Mouse (Mus musculus) large intestine, adult 2 months (tissue): Measurements from ENCODE around the gene Stx7. TPM values are rescaled to one million over a fixed set of nuclear protein-coding genes. Genes with fewer than 3 reads are reported as not detected.
"Not testable (repeated sequence)": the region's sequence is repeated elsewhere in the genome, so short reads cannot be mapped to it uniquely, and the experiment has no call there.

ENCODE experiments used
- DNase-seq: peaks from one replicate; pipeline ENCODE4 v3.0.0-alpha.2; 2012; ENCODE audit warnings: low read depth, low spot score
- WGBS: fragments of 180-500 bp; shearing (Covaris S2); methylation state at CpG from one replicate; pipeline ENCODE4 v1.1.7; 2018; 5-methylcytosine and 5-hydroxymethylcytosine counted together
- polyA plus RNA-seq: library from polyadenylated mRNA; depleted of rRNA; stranded (reverse); fragments of >200 nt; gene quantifications from 2 replicates; pipeline ENCODE4 v1.2.3, GENCODE M21; 2012; rRNA removed

Stx7 gene
- 71.2 and 112 TPM in 2 replicates for polyA plus RNA-seq

DNA sequence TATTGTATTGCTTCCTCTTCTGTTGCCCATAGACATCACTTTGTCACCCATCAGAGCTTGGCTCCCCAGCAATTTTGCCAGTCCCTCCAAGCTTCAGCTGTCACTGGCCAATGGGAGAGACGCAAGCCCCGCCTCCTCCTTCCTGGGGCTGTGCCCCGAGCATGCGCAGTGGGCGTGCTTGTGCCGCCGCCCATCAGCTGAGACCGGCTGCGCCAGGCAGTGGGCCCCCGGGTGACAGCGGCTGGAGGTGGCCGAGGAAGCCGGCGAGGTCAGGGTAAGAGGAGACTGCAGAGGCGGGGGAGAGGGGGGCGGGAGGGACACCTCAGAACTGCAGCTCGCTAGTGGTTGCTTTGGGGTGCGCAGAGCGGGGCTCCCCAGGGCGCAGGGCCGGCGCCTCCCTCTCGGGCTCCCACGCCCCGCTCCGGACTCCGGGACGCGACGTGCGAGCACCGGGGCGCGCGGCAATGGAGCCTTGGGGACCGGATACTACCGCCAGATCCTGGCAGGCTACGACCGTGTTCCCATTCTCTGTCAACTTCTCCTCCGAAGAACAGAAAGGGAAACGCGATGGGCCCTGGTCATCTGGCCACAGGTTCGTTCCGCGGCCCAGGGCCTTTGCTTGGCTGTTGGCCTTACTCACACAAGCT lies at the start of gene Stx7:
Gene Stx7, plus strand, starts transcription at position 168 of the 647 bp plus-strand sequence.
- DNase-seq, result peak; percentile 82
- WGBS, result under 1% methylated on average over 44 of the region's 45 CpGs

- WGBS, result 79% methylated on average over 1 of the region's 3 CpGs
- not testable (repeated sequence) for DNase-seq
These were observed 47.3 kb upstream of the Stx7 start, which contains the start of gene Taar8c for GRCm38 (mm10) chr10:24101812-24102211. Gene Taar8c (minus strand): TSS chr10:24101912.

GRCm38 (mm10) chr10:24103299-24103698 lies 45.8 kb upstream of the Stx7 start:
- 3% methylated on average over 1 of the region's 1 CpGs for WGBS
- not testable (repeated sequence) for DNase-seq

DNA sequence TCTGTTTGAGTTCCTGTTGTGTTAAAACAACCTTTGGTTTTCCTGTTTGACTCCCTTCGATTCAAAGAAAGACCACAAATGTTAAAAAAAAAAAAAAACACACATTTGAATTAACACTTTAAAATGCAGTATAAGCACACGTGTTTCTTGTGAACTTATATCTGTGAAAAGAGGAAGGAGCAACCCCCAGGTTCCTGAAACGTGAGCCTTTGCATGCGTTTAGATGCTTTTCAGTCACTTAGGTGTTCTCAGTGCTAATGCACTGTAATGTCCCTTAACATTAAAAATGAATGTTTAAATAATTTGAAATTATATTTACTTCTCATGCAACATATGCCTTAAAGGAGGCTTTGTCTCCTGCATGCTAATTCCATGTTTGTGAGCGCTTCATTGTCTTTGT lies 41.4 kb upstream of the Stx7 start:
- DNase-seq, result no peak
- 48% methylated on average over 5 of the region's 5 CpGs for WGBS

- DNase-seq, result no peak
- 33% methylated on average over 3 of the region's 3 CpGs for WGBS
These were observed 40.9 kb upstream of the Stx7 start for GRCm38 (mm10) chr10:24108236-24108635.

- WGBS, result 82% methylated on average over 8 of the region's 8 CpGs
- not testable (repeated sequence) for DNase-seq
These were observed 39.7 kb upstream of the Stx7 start, which contains the start of gene Taar9 for GRCm38 (mm10) chr10:24109434-24109833. Gene Taar9 (minus strand): TSS chr10:24109534.

- no peak for DNase-seq
- 33% methylated on average over 6 of the region's 6 CpGs for WGBS
These were observed 37.9 kb upstream of the Stx7 start for GRCm38 (mm10) chr10:24111116-24111778.

DNA sequence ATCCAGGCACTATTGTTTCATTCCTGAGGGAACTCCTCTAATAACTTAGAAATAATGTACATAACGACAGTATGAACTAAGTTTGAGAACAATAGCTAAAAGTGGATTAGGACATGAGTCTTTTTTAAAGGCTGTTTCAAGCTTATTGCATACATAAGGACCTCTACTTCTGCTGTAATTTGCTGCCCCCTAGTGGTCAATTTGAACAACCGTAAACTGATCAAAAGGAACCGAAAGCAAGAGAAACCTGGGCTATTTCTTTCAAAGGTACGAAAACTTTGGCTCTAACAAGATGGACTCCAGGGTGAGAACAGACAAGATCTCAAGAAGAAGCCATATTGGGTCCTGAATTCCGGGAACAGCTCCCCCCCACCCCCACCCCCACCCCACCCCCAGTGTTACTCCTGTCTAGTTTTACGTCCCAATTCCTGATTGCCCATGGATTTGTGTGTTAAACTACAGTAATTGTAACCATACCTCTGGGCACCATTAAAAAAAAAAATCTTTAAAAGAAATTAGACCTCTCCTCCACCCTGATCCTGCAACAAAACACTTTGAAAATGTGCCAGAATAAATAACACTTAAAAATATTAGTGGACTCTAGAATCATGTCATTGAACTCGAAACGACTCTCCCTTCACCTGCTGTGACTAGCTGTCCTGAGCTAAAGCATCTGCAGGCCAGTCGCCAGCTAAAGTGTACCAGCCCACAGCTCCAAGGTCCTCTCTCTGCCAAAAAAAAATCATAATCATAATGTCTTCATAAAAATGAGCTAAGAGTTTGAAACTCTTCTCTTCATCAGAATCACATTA lies 17.4 kb upstream of the Stx7 start:
- peak; percentile 81 for DNase-seq
- WGBS, result 5% methylated on average over 9 of the region's 9 CpGs

- 15% methylated on average over 5 of the region's 5 CpGs for WGBS
- peak; percentile 92 for DNase-seq
These were observed 16.8 kb upstream of the Stx7 start for GRCm38 (mm10) chr10:24132273-24132672.

DNA sequence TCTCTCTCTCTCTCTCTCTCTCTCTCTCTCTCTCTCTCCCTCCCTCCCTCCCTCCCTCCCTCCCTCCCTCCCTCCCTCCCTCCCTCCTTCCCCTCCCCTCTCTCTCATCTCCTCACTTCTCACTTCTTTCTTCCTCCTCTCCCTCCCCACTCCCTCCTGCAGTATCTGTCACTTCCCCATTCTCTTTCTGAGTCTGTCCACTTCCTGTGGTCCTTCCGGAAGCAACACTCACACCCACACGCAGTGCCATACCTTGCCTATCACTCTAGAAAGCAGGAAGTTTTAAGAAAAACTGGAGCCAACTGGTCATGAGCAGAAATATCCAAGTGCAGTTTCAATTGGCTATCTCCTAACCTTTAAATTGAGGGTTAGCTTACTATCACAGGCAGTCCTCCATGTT lies 16.0 kb upstream of the Stx7 start:
- DNase-seq, result no peak
- 13% methylated on average over 2 of the region's 2 CpGs for WGBS

DNA sequence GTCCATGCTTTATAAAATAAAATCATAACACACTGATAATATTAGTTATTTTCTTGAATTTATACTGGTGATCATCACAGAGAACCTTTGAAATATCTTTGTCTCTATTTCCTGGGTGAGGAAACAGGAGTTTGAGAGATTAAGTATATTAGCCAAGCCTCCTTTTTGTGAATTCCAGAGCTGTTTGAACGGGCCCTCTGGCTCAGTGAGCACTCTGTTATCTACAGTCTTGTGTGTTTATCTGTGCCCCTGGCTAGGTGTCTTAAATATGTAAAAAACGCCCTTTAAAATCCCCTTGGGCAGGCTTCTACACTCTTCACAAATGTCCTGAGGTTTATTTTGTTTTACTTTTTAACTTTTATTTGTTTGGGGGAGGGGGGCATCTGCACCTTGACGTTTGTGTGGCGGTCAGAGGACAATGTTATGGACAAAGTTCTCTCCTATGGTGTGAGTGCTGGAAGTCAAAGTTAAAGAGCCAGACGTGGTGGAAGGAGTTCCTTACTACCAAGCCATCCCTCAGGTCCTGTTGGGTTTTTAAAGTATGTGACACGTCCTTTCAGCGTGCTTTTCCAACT lies 14.9 kb upstream of the Stx7 start:
- WGBS, result 54% methylated on average over 7 of the region's 7 CpGs
- DNase-seq, result no peak

DNA sequence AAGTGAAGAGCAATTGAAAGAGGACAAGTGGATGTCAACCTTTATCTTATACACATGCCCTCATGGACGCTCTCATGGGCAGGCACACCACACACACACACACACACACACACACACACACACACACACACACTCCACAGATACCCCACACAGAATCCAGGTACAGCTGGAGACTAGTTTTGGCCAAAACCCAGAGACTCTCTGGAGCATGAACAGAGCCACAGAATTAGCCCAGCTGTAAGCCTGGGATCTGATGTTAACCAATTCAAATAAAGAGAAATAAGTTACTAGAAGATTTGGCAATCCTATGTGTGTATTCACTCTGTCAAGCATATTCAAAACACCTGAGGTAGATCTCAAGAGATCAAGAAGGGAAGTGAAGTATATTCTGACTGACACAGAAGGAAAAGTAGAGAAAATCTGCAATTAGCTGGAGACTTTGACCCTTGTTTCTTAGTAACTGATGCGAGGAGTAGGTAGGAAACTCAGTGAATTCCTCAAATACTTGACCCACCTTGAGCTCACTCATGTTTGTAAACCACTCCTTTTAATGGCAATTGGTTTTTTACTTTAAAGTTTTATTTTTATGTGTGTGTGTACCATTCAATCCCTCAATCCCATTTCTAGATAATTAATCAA lies 10.4 kb upstream of the Stx7 start:
- no peak for DNase-seq
- WGBS, result 47% methylated on average over 2 of the region's 2 CpGs

GRCm38 (mm10) chr10:24142735-24143134 lies 6.4 kb upstream of the Stx7 start:
- DNase-seq, result no peak
- WGBS, result 47% methylated on average over 3 of the region's 3 CpGs

- 20% methylated on average over 7 of the region's 7 CpGs for WGBS
- DNase-seq, result no peak
These were observed 984 bp downstream of the Stx7 start for GRCm38 (mm10) chr10:24150086-24150485.

- 89% methylated on average over 12 of the region's 12 CpGs for WGBS
These were observed 9.6 kb downstream of the Stx7 start for GRCm38 (mm10) chr10:24158470-24159254.

GRCm38 (mm10) chr10:24159575-24159974 lies 10.5 kb downstream of the Stx7 start:
- DNase-seq, result no peak
- 41% methylated on average over 5 of the region's 5 CpGs for WGBS

More at GRCm38 (mm10) chr10:24158470-24159254, 9.6 kb downstream of the Stx7 start:
- no peak for DNase-seq

DNA sequence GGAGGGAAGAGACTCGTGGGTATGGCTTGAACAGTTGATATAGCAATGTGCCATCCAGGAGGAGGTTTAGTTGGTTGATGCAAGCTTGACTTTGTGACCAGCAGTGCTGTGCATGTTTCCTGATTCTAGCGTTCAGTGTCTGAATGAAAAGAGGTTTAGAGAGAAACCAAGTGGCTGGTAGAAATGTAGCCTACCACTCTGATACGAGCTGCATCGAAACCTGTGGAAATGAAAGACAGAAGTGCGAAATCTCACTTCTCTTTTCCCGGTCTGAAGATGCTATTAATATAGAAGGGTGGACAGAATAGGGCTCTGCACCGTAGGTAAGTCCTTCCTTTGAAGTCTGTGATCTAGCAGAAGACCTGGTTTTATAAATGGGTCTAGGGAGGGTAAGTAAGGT lies 11.2 kb downstream of the Stx7 start:
- no peak for DNase-seq
- 77% methylated on average over 7 of the region's 7 CpGs for WGBS

- no peak for DNase-seq
- 29% methylated on average over 11 of the region's 11 CpGs for WGBS
These were observed 15.2 kb downstream of the Stx7 start for GRCm38 (mm10) chr10:24164137-24164908.
